ENCODE assay signal across 10 mouse cellular contexts in genomic region chr11:7160146-7160545, GRCm38 (mm10). TPM values are rescaled to one million over a fixed set of nuclear protein-coding genes. Genes with fewer than 3 reads are reported as not detected.
DNase-seq lines count a peak whose midpoint lies in the region; ATAC-seq and TF ChIP-seq lines count a peak whose summit lies in the region.
"Had no signal": no experiment of that assay in that cellular context is flagged by ENCODE, and none has a peak within 500 bp of the region (broad histone marks: within the 10 kb centered on the region; RNA-seq: fewer than 3 reads in every experiment).

No protein-coding gene starts in this region.

- no peak for ATAC-seq in midbrain, embryonic 13.5 days

- no peak overlapping the region for H3K9ac ChIP-seq in midbrain, embryonic 13.5 days (replicated peaks)
- H3K9ac ChIP-seq: limb, embryonic 12.5 days had no signal

- no peak overlapping the region for H3K4me3 ChIP-seq in kidney, adult 2 months (ENCODE audit: insufficient read depth, low read depth, low read length)
- no peak overlapping the region for H3K4me3 ChIP-seq in cerebellum, adult 2 months (replicated peaks; ENCODE audit: insufficient read depth, low read depth, low read length)
- no peak overlapping the region for H3K4me3 ChIP-seq in embryonic facial prominence, embryonic 10.5 days
- no peak overlapping the region for H3K4me3 ChIP-seq in midbrain, embryonic 13.5 days (replicated peaks)
- H3K4me3 ChIP-seq: limb, embryonic 12.5 days had no signal

- TF ChIP-seq POLR2A in kidney, adult 2 months (IDR thresholded peaks at IDR 0.05; ENCODE audit: low read depth, low read length), result no peak
- no peak for TF ChIP-seq POLR2A in cerebellum, adult 2 months (IDR thresholded peaks at IDR 0.05; ENCODE audit: borderline replicate concordance, insufficient read depth, low read length)

- 26% methylated on average over 6 of the region's 6 CpGs for WGBS in kidney, adult 2 months
- WGBS in cerebellum, adult 2 months, result 6% methylated on average over 6 of the region's 6 CpGs
- WGBS in embryonic facial prominence, embryonic 10.5 days, result 74% methylated on average over 6 of the region's 6 CpGs
- WGBS in midbrain, embryonic 13.5 days, result 67% methylated on average over 6 of the region's 6 CpGs

- TF ChIP-seq CTCF in kidney, adult 2 months (conservative IDR thresholded peaks at IDR 0.05; ENCODE audit: insufficient read depth, insufficient read length, low read depth, low read length), result no peak
- no peak for TF ChIP-seq CTCF in cerebellum, adult 2 months (IDR thresholded peaks at IDR 0.05; ENCODE audit: borderline replicate concordance, insufficient read depth, low read depth, low read length)

- no peaks in the 10 kb centered on the region for H3K27me3 ChIP-seq in kidney, adult 2 months (replicated peaks; ENCODE audit: control insufficient read depth, insufficient read depth, low read length)
- no peaks in the 10 kb centered on the region for H3K27me3 ChIP-seq in cerebellum, adult 2 months (ENCODE audit: control insufficient read depth, insufficient read depth, low read length)
- no peaks in the 10 kb centered on the region for H3K27me3 ChIP-seq in embryonic facial prominence, embryonic 10.5 days (replicated peaks; ENCODE audit: low read depth, poor library complexity, severe bottlenecking)
- no peaks in the 10 kb centered on the region for H3K27me3 ChIP-seq in midbrain, embryonic 13.5 days
- H3K27me3 ChIP-seq: limb, embryonic 12.5 days had no signal

- H3K9me3 ChIP-seq in embryonic facial prominence, embryonic 10.5 days, result no peaks in the 10 kb centered on the region
- H3K9me3 ChIP-seq in midbrain, embryonic 13.5 days, result no peaks in the 10 kb centered on the region
- H3K9me3 ChIP-seq: limb, embryonic 12.5 days had no signal

- H3K4me2 ChIP-seq in midbrain, embryonic 13.5 days (replicated peaks), result no peak overlapping the region
- H3K4me2 ChIP-seq: limb, embryonic 12.5 days had no signal

- H3K36me3 ChIP-seq in kidney, adult 2 months (ENCODE audit: control insufficient read depth, insufficient read depth, low read length), result no peaks in the 10 kb centered on the region
- H3K36me3 ChIP-seq in embryonic facial prominence, embryonic 10.5 days (replicated peaks), result no peaks in the 10 kb centered on the region
- no peaks in the 10 kb centered on the region for H3K36me3 ChIP-seq in midbrain, embryonic 13.5 days
- H3K36me3 ChIP-seq: limb, embryonic 12.5 days had no signal

- DNase-seq in kidney, postnatal 10 days, result peak; percentile 18
- DNase-seq in kidney, adult 2 months, result no peak
- DNase-seq in cerebellum, adult 2 months, result peak; percentile 59 to 77
- DNase-seq in embryonic facial prominence, embryonic 10.5 days (ENCODE audit: low spot score), result no peak
- no peak for DNase-seq in adrenal gland, adult 18-20 months (ENCODE audit: low spot score in 2 of 2)
- DNase-seq in yolk sac, embryonic 10.5 days (ENCODE audit: low spot score), result no peak

- H3K27ac ChIP-seq in kidney, adult 2 months (ENCODE audit: insufficient read depth, low read depth, low read length), result no peak overlapping the region
- 0 out of 2 replicates have a peak overlapping the region, but pooled peaks have one; percentile 27 for H3K27ac ChIP-seq in cerebellum, adult 2 months (ENCODE audit: insufficient read depth, low read length)
- H3K27ac ChIP-seq in embryonic facial prominence, embryonic 10.5 days (replicated peaks), result 0 out of 2 replicates have a peak overlapping the region, but pooled peaks have one; percentile 15
- H3K27ac ChIP-seq in midbrain, embryonic 13.5 days, result 0 out of 2 replicates have a peak overlapping the region, but pooled peaks have one; percentile 56
- H3K27ac ChIP-seq: limb, embryonic 12.5 days had no signal

- H3K4me1 ChIP-seq in kidney, adult 2 months (ENCODE audit: control insufficient read depth, insufficient read depth, low read length), result peaks cover 13% of the 10 kb centered on the region
- peaks cover 34% of the 10 kb centered on the region for H3K4me1 ChIP-seq in cerebellum, adult 2 months (ENCODE audit: control insufficient read depth, insufficient read depth, low read length)
- peaks cover 16% of the 10 kb centered on the region for H3K4me1 ChIP-seq in embryonic facial prominence, embryonic 10.5 days
- peaks cover 16% of the 10 kb centered on the region for H3K4me1 ChIP-seq in midbrain, embryonic 13.5 days (replicated peaks)

RNA-seq across cellular contexts. Expression of gene Gm11985, which starts 28.2 kb away (rescaled TPM):
- polyA plus RNA-seq in kidney, adult 2 months (2012; rRNA removed), result not detected in 2 replicates
- not detected in 2 replicates for polyA plus RNA-seq in cerebellum, adult 2 months (2012; rRNA removed)
- polyA plus RNA-seq in embryonic facial prominence, embryonic 10.5 days (2016; fragmentation: Nextera tagmentation; extraction: Ambion mirVana), result 0.15 TPM in 1 of 2 replicates, not detected in the other
- polyA plus RNA-seq in midbrain, embryonic 13.5 days (2015; fragmentation: Nextera tagmentation; extraction: Ambion mirVana), result not detected in 2 replicates
- total RNA-seq in adrenal gland, adult 18-20 months (2021), result not detected
- total RNA-seq: MEL had no signal
- polyA plus RNA-seq: forebrain, embryonic 14.5 days; limb, embryonic 12.5 days had no signal

RNA-seq across cellular contexts. Expression of gene Igfbp1, which starts 37.4 kb away (rescaled TPM):
- 28.0 and 37.5 TPM in 2 replicates for polyA plus RNA-seq in kidney, adult 2 months (2012; rRNA removed)
- polyA plus RNA-seq in cerebellum, adult 2 months (2012; rRNA removed), result 1.1 and 1.3 TPM in 2 replicates
- polyA plus RNA-seq in embryonic facial prominence, embryonic 10.5 days (2016; fragmentation: Nextera tagmentation; extraction: Ambion mirVana), result 0.12 TPM in 1 of 2 replicates, not detected in the other
- polyA plus RNA-seq in midbrain, embryonic 13.5 days (2015; fragmentation: Nextera tagmentation; extraction: Ambion mirVana), result 0.09 and 0.17 TPM in 2 replicates
- total RNA-seq in adrenal gland, adult 18-20 months (2021), result not detected
- total RNA-seq: MEL had no signal

RNA-seq across cellular contexts. Expression of gene Igfbp3, which starts 53.6 kb away (rescaled TPM):
- 300 and 359 TPM in 2 replicates for polyA plus RNA-seq in kidney, adult 2 months (2012; rRNA removed)
- polyA plus RNA-seq in cerebellum, adult 2 months (2012; rRNA removed), result 11.0 and 15.1 TPM in 2 replicates
- polyA plus RNA-seq in embryonic facial prominence, embryonic 10.5 days (2016; fragmentation: Nextera tagmentation; extraction: Ambion mirVana), result 30.2 and 32.3 TPM in 2 replicates
- polyA plus RNA-seq in midbrain, embryonic 13.5 days (2015; fragmentation: Nextera tagmentation; extraction: Ambion mirVana), result 5.6 and 7.1 TPM in 2 replicates
- total RNA-seq in adrenal gland, adult 18-20 months (2021), result 10 to 100 TPM; 49.2 to 73.6 TPM
- total RNA-seq: MEL had no signal

Comparison
In these comparisons a context has a peak if more than half of its experiments do, and no peak if none do; other contexts are left out.
1. DNase-seq: peak in kidney, postnatal 10 days (single experiment) and cerebellum, adult 2 months (2 of 2); none in kidney, adult 2 months (single experiment), embryonic facial prominence, embryonic 10.5 days (single experiment), adrenal gland, adult 18-20 months (0 of 2) and yolk sac, embryonic 10.5 days (single experiment).
2. RNA of gene Igfbp1, which starts 37.4 kb away (polyA plus RNA-seq): 28.0 to 37.5 TPM in kidney, adult 2 months; 1.1 to 1.3 TPM in cerebellum, adult 2 months, 0.12 TPM in embryonic facial prominence, embryonic 10.5 days and 0.09 to 0.17 TPM in midbrain, embryonic 13.5 days; every median in the first group is over 10 times any median in the second.